Mouse (Mus musculus) ES-CJ7 (cell line): ENCODE results near the gene Lrrtm1.

ENCODE experiments used
- DNase-seq: peaks from one replicate; pipeline ENCODE4 v3.0.0; 2011; ENCODE audit warnings: low read depth, low spot score

The Lrrtm1 gene

GRCm38 (mm10) chr6:77242601-77243406, at the start of gene Lrrtm1:
Gene Lrrtm1, plus strand, starts transcription at chr6:77242689.
- peak; percentile 57 for DNase-seq

DNA sequence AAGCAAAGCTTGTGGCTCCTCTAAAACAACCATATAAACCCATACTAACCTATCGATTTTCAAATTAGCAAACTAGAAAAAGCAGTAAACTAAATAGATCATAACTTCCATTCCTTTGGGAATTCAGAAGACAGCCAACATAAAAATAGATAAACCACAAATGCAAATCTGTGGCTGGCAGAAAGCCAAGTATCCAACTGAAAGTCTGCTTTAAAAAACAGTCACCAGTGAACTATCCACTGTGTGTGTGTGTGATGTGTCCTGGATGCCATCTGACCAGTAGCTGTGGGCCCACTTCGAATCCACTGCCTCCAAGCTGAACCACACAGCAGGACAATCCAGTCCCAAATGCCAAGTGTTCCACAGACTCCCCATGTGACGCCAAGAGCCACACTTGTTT, 45.8 kb upstream of the Lrrtm1 start:
- no peak for DNase-seq

GRCm38 (mm10) chr6:77199375-77199774, 43.1 kb upstream of the Lrrtm1 start:
- peak; percentile 19 for DNase-seq

DNA sequence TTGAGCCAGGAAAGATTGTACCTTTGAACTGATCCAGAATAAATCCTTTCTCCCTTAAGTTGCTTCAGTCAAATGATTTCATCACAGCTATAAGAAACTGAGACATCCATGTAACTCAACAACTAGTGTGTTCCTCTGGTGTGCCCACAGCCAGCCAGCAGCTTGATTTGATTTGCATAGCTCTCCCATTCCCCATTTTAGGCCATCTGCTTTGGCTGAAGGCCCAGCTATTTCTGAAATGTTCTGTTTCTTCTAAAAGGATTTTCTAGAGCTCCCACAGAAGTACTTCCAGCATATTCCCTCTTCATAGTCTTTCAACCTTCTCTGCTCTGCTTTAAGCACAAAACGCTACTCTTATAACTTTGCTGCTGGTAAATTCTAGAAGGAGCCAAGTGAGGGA, 33.3 kb upstream of the Lrrtm1 start:
- DNase-seq = no peak

DNA sequence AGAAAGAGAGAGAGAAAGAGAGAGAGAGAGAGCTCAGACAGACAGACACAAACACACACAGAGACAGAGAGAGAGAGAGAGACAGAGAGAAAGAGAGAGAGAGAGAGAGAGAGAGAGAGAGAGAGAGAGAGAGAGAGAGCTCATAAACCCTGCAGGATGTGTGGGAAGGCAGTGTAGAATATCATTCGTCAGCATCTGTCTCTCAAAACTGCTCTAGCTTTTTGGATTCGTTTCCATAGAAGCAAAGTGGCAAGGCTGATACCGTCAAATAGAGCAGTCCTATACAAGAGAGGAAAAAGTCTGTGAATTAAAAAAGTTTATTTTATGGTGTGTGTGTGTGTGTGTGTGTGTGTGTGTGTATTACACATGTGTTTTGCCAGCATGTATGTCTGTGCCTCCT, 32.6 kb upstream of the Lrrtm1 start:
- DNase-seq = no peak

- no peak for DNase-seq
Measured at GRCm38 (mm10) chr6:77213757-77214409, 28.6 kb upstream of the Lrrtm1 start.

GRCm38 (mm10) chr6:77215322-77215721, 27.2 kb upstream of the Lrrtm1 start:
- DNase-seq = no peak

- DNase-seq = peak; percentile 38
Measured at GRCm38 (mm10) chr6:77218875-77219274, 23.6 kb upstream of the Lrrtm1 start.

DNA sequence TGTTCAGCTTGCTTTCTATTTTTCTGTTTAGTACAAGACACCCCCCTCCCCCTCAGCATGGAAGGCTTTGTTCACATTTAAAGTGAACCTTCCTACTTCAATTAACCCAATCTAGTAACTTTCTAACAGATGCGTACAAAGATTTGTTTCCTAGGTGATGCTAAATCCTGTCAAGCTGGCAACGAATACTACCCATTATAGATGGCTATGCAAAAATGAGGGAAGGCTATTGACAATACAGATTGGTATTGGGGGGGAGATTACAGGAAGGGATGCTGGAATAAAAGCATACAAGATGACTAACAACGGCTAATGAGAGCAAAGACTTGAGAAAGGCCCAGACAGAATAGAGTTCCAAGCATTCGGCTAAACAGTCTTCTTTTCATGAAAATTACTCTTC, 21.7 kb upstream of the Lrrtm1 start:
- DNase-seq = no peak

- DNase-seq = no peak
Measured at GRCm38 (mm10) chr6:77222849-77223638, 19.4 kb upstream of the Lrrtm1 start.

DNA sequence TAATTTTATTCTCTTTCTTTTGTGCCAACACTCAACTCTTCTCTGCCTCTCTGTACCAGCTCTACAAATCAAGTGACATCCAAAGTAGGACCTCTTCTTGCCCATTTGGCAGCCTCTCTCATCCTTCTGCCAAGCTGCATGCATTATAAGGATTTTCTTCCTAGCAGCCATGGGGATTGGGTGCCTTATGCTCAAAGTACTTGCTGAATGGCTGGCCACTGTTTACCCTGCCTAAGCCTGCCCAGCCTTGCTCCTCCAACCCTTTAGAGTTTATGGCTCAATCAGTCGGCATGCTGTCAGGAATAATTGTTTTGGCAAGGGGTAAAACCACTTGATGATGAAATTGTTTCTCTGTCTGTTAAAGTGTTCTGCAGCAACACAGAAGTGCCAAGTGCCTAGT, 2.1 kb upstream of the Lrrtm1 start:
- no peak for DNase-seq

DNA sequence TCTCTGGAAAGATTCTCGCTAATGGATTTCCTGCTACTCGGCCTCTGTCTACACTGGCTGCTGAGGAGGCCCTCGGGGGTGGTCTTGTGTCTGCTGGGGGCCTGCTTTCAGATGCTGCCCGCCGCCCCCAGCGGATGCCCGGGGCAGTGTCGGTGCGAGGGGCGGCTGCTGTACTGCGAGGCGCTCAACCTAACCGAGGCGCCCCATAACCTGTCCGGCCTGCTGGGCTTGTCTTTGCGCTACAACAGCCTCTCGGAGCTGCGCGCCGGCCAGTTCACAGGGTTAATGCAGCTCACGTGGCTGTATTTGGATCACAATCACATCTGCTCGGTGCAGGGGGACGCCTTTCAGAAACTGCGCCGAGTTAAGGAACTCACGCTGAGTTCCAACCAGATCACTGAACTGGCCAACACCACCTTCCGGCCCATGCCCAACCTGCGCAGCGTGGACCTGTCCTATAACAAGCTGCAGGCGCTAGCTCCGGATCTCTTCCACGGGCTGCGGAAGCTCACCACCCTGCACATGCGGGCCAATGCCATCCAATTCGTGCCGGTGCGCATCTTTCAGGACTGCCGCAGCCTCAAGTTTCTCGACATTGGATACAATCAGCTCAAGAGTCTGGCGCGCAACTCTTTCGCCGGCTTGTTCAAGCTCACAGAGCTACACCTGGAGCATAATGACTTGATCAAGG, 1.2 kb downstream of the Lrrtm1 start:
- peak; percentile 72 for DNase-seq

DNA sequence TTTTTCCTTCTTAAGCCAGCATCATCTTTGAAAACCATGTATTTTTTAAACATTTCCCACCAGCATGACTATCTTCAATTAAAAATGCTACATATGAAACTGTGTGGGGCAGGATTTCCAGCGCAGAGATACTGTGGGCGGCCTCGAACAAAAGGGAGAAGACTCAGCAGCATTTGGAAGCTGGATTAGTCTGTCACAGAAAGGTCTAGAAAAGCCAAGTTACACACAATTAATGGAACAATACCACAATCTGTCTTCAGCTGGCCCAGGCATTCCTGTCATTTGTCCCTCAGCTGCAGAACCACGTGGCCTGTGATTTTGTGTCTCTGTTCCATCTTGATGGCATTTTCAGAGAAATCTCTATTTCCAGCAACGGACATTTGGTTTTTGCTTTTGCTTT, 11.0 kb downstream of the Lrrtm1 start:
- no peak for DNase-seq

GRCm38 (mm10) chr6:77256348-77256747, 13.9 kb downstream of the Lrrtm1 start:
- DNase-seq = no peak

- no peak for DNase-seq
Measured at GRCm38 (mm10) chr6:77257358-77258105, 15.0 kb downstream of the Lrrtm1 start.

DNA sequence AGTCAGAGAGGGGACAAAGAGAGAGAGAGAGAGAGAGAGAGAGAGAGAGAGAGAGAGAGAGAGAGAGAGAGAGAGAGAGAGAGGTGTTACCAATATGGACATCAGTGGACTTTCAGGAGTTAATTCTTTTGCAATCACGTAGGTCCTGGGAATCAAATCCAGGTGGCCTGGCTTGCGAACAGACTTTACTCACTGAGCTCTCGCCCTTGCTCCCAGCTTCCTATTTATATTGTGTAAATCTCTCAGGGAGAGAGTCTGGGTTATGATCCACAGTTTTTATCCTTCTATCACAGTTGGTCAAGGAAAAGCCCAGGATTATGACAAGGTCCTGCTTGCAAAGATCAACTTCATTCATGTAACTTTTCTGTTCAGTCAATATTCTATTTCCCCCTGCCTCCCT, 22.7 kb downstream of the Lrrtm1 start:
- no peak for DNase-seq

- DNase-seq = no peak
Measured at GRCm38 (mm10) chr6:77278794-77279193, 36.3 kb downstream of the Lrrtm1 start.

- no peak for DNase-seq
Measured at GRCm38 (mm10) chr6:77286317-77286716, 43.8 kb downstream of the Lrrtm1 start.

GRCm38 (mm10) chr6:77288402-77288801, 45.9 kb downstream of the Lrrtm1 start:
- no peak for DNase-seq

DNA sequence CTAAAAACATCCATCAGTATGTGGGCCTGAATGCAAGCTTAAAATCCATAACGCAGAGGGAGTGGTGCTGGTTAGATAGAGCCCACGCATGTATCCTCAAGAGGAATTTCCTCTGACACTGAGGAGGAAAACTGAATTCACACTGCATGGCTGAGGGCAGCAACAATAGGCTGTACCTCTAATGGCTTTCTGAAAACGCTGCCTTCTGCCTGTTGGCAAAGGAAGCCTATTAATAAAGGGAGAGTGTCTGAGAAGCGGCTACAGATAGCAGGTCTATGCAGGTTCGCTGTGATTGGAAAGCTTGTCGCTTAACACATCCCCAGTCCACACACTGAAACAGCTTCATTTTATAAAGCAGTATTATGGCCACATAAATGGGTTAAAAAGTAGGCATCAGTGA, 48.9 kb downstream of the Lrrtm1 start:
- DNase-seq = no peak

GRCm38 (mm10) chr6:77301305-77301704, 58.8 kb downstream of the Lrrtm1 start:
- DNase-seq = no peak
